Mouse (Mus musculus) T-helper 17 cell (primary cell): ENCODE results near the gene She.

Experiments
- in situ Hi-C, 2 experiments: fragments of 300-600 bp; cut with MboI, MseI; formaldehyde crosslinking; loops; 1 replicate in 1 of 2; 2 replicates in 1 of 2; pipeline ENCODE4 v1.15.1; 2025; ENCODE audit warnings: high pct_unique_total_duplicates in 2 of 2

Gene She

DNA sequence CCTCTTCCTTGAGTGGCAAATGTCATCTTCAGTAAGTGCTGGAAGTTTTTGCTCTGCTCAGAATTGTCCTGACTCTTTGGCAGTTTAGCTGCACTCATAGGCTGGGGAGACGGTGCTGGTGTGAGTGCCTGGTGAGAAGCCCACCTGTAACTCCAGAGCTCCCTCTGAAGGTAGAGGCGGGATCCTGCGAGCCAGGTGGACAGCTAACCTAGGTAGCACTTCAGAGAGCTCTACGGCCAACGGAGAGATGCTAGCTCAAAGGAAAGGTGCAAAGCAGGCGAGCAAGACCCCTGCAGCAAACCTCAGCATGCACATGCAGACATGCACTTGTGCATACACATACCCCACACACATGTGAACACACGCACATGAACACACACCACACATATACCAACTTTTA, 17.1 kb upstream of the She start:
- in situ Hi-C loops: loop anchor here in 1 of 2 experiments (5.0 kb wide), 1 partner anchor 38 kb away; no protein-coding TSS in a partner anchor

DNA sequence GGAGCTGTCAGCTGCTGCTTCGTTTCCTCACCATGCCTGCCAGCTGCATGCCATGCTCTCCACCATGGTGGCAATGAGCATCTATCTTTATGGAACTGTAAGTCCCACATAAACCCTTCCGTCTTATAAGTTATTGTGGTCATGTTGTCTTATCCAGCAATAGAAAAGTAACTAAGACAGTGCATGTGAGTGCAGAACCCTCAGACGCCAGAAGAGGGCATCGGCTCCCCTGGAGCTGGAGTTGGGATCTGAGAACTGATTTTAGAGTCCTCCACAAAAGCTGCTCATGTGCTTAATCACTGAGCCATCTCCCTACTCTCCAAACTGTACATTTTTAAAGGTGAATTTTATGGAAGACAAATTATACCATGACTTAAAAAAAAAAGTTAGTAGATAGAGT, 14.1 kb upstream of the She start:
- in situ Hi-C loops: loop anchor here in 1 of 2 experiments (5.0 kb wide), 1 partner anchor 35 kb away; no protein-coding TSS in a partner anchor

- in situ Hi-C loops: loop anchor here in 1 of 2 experiments (5.0 kb wide), 1 partner anchor 34 kb away; no protein-coding TSS in a partner anchor
Observed at GRCm38 (mm10) chr3:89818605-89819004, 12.6 kb upstream of the She start.

- in situ Hi-C loops: loop anchor here in 1 of 2 experiments (5.0 kb wide), 1 partner anchor 32 kb away; no protein-coding TSS in a partner anchor
Observed at GRCm38 (mm10) chr3:89819897-89820296, 11.3 kb upstream of the She start.

DNA sequence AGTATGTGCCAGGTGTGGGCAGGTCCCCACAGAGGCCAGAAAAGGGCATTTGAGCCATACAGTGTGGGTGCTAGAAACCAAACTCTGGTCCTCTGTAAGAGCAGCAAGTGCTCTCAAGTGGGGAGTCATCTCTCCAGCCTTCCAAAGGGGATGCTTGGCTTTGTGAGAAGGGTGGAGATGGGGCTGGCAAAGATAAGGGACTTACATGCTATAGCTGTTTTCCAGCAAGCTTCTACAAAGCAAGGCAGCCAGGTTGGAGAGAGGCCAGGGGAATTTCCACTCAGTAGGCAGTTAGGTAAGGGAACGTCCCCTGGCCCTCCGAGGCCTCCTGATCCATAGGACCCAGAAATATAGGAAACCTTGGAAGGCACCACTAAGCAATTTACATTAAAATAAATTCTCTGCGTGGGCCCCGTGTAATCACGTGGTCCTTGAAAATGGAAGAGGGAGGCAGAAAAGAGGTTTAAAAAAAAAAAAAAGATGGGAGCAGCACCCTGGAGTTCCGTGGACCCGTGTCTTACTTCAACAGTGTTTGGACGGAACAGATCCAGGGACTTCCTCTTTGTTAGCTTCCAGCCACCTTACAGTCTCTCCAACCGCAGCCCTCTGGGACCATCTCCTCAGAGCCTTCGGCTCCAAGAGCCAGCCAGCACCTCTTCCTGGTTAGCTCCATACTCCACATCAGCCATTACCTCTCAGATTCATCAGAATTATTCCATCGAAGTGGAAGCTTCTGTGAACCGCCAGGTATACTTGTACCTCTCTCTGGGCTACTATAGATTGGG, 10.7 kb upstream of the She start:
- in situ Hi-C loops: no loop called here

DNA sequence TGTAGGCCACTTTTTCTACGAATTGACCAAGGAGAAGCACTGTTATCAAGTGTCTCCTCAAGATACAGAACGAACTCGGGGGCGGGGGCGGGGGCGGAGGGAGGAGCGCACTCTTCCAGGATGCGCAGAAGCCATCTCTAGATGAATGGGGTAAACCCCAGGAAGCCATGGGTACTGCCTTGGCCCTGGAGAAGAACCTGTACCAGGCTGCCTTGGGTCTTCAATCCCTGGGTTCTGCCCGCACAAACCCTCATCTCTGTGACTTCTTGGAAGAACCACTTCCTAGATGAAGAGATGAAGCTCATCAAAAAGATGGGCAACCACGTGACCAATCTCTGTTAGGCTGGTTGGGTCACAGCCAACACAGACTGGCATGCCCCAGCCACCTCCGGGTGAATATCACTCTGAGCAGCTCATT, 10.1 kb upstream of the She start:
- in situ Hi-C loops: no loop called here

- in situ Hi-C loops: no loop called here
Observed at GRCm38 (mm10) chr3:89821548-89822480, 9.4 kb upstream of the She start.

- in situ Hi-C loops: no loop called here
Observed at GRCm38 (mm10) chr3:89823594-89823993, 7.6 kb upstream of the She start.

GRCm38 (mm10) chr3:89826295-89826694, 4.9 kb upstream of the She start:
- in situ Hi-C loops: no loop called here

DNA sequence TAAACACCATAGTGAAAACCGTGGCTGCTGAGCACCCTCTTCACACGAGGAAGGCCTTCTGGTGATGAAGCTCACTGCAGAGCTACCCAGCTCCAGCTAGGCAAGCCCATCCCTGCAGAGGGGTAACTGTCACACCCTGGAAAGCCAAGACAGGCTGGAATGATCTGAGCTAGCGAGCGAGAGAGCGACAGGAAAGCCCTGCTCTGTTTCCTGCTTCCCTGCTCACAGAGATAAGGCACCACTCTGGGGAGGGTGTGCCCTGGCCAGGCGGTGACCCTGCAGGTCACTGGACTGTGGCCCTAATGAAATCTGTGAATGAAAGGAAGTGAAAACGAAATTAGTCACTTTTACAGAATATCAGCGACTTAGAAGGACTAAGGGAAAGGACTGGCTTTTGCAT, 4.2 kb downstream of the She start:
- in situ Hi-C loops: loop anchor here in 1 of 2 experiments (10.0 kb wide), 1 partner anchor 539 kb away; no protein-coding TSS in a partner anchor

DNA sequence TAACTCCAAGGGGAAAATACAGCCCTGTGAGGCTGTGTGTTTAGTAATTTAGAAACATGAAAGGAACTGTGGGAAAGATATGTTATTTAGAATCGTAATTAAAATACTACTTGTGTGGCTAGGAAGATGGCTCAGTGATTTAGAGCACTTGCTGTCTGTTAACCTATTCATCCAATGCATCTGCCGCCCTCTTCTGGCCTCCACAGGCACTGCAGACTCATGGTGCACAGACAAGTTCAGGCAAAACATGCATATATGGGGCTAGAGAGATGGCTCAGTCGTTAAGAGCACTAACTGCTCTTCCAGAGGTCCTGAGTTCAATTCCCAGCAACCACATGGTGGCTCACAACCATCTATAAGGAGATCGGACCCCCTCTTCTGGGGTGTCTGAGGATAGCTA, 11.1 kb downstream of the She start:
- in situ Hi-C loops: no loop called here

DNA sequence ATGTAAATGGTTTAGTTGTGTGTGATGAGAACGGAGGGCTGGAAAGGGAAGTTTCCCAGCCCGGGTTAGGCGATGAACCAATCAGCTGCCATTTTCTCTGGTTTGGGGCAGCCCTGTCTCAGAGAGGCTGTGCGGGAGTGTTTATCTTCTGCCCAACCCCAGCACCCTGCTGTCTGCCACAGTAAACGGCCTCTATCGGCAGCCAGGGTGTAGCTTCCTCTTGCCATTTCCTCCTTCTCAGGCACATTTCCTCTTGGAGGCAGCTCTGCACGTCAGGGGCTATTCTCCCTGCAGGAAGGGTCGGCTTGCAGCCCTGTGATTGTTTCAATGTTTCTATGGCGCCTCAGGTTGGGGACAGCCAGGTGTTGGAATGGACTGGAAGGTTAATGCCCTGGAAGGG, 12.0 kb downstream of the She start:
- in situ Hi-C loops: no loop called here

DNA sequence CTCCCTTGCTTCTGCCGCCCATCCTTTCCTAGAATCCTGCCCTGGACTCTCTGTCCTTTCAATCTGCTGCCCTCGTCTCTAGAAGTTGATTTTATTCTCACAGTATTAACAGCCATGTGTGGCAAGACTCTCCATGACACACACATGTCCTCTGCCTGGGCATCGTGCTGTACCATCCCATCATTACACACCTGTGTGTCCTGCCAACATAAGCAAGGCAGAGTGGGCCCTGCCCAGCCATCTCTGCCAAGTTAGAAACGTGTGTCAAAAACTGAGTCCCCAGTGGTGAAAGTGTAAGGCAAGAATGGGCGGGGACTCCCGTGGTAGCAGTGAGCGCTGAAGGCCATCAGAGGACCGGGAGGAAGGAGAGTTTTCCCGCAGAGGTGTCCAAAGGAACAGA, 14.6 kb downstream of the She start:
- in situ Hi-C loops: loop anchor here in 1 of 2 experiments (5.0 kb wide), 1 partner anchor 59 kb away; no protein-coding TSS in a partner anchor

DNA sequence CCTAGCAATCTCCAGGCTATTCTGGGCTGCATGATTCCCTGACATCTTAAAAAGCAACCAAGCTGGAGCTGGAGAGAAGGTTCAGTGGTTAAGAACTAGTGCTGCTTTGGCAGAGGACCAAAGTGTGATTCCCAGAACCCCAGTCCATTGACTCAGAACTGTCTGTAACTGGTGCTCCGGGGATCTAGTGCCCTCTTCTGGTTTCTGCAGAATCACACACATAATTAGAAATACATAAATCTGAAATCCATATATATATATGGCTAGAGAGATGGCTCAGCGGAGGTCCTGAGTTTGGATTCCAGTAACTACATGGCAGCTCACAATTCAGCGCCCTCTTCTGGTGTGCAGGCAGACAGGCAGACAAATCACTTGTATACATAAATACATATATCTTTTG, 16.0 kb downstream of the She start:
- in situ Hi-C loops: loop anchor here in 1 of 2 experiments (5.0 kb wide), 1 partner anchor 60 kb away; no protein-coding TSS in a partner anchor

GRCm38 (mm10) chr3:89847596-89847995, 16.4 kb downstream of the She start:
- in situ Hi-C loops: loop anchor here in 1 of 2 experiments (5.0 kb wide), 1 partner anchor 60 kb away; no protein-coding TSS in a partner anchor

DNA sequence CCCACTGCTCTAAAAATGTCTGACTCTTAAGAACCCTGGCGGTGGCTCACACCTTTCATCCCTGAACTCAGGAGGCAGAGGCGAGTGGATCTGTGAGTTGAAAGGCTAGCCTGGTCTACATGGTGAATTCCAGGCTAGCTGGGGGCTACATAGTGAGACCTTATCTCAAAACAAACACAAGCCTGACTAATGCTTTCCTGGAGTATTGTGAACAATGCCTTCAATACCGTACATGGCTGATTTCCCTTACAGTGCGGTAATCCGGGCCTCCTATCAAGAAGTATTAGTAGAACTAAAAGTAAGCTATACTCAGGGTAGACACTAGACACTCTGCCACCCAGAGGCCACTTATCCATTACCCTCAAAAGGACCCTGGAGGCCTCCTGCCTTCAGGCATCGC, 16.9 kb downstream of the She start:
- in situ Hi-C loops: loop anchor here in 1 of 2 experiments (5.0 kb wide), 1 partner anchor 61 kb away; no protein-coding TSS in a partner anchor

DNA sequence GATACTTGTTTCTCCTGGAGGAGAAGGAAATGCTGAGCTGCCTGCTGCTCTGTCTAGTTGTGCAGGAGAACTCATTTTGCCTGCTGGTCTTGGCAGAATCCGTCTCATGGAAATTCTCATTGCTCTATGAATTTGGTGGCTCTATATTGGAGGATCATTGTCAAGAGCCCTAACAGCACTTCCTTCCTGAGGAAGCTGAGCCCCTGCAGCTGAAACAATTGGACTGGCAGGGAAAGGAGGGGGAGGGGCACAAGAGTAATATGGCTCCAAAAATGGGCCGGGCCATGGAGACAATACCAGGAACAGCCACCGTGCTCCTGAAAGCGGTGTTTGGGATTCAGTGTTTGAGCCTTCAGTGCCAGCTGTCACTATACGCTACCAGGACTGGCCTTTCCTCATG, 22.6 kb downstream of the She start:
- in situ Hi-C loops: loop anchor here (5.0 to 10.0 kb wide), 3 partner anchors 36 to 69 kb away; no protein-coding TSS in a partner anchor

- in situ Hi-C loops: loop anchor here in 1 of 2 experiments (10.0 kb wide), 1 partner anchor 73 kb away; no protein-coding TSS in a partner anchor
Observed at GRCm38 (mm10) chr3:89857353-89857752, 26.2 kb downstream of the She start.

GRCm38 (mm10) chr3:89858123-89858522, 27.0 kb downstream of the She start:
- in situ Hi-C loops: loop anchor here in 1 of 2 experiments (10.0 kb wide), 1 partner anchor 73 kb away; no protein-coding TSS in a partner anchor

DNA sequence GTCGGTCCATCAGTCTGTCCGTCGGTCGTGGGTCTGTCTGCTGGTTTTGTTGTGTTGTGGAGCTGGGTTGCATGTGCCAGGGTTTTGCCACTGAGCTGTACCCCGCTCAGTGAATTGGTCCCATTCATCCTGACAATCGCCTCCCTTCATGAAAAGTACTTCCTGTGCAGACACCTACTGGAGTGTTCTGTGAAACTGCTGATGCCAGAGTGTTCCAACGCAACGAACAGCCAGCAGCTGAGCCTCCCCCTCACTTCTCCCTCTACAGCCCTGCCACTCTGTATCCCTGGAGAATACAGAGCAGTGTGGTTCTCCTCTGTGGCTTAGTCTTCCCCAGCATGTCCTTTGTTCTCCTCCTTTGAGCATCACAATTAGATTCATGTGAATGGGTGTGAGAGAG, 27.7 kb downstream of the She start:
- in situ Hi-C loops: loop anchor here in 1 of 2 experiments (10.0 kb wide), 1 partner anchor 74 kb away; no protein-coding TSS in a partner anchor

- in situ Hi-C loops: loop anchor here in 1 of 2 experiments (10.0 kb wide), 1 partner anchor 75 kb away; no protein-coding TSS in a partner anchor
Observed at GRCm38 (mm10) chr3:89859936-89860335, 28.8 kb downstream of the She start.
